Mouse (Mus musculus): ENCODE measurements around the gene BC053393. TPM values are rescaled to one million over a fixed set of nuclear protein-coding genes. Genes with fewer than 3 reads are reported as not detected.
"Not testable (repeated sequence)": the region's sequence is repeated elsewhere in the genome, so short reads cannot be mapped to it uniquely, and the experiment has no call there.

Gene BC053393
- not detected for total RNA-seq (2021)

DNA sequence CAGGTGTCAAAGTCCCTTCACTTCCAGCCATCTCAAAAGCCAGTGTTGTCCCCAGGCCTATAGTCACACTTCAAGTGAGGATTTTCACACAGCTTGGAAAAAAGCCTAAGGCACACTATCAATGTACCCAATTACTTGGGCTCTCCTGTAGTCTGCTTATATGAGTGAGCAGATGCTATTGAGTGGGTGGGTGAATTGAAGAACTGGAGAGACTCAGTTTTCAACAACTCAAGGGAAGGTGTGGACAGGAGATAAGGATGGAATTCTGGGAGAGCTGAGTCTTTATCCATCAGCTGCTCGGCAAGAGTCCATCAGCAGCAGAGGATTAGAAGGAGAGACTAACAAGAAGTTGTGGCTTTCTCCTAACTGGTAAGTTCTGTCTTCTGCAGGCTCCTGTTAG, at the start of gene BC053393:
BC053393 (plus strand) TSS at position 210 of the 400 bp plus-strand sequence.
- no peak for DNase-seq (ENCODE audit: extremely low spot score in 1 of 2, low spot score in 1 of 2)

DNA sequence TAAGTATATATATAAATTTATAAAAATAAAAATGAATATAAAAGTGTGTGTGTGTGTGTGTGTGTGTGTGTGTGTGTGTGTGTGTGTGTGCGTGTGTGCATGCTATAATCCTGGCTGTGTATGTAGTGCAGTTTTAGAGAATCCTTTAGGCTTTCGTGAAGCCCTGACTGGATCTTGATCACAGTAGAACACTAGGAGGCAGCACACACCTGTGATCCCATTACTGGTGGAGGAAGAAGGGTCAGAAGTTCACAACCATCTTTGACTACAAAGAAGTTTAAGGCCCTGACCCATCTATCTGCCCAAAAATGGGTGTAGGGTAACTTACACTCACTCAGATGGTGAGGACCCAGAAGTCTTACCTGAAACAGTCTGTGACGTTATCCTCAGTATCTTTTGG, 48.6 kb upstream of the BC053393 start:
- DNase-seq (ENCODE audit: extremely low spot score in 1 of 2, low spot score in 1 of 2): no peak

GRCm38 (mm10) chr11:46523912-46524311, 47.4 kb upstream of the BC053393 start, which contains the start of gene Gm12169:
Gm12169 (plus strand) TSS chr11:46524212.
- DNase-seq (ENCODE audit: extremely low spot score in 1 of 2, low spot score in 1 of 2): no peak

- DNase-seq (ENCODE audit: extremely low spot score in 1 of 2, low spot score in 1 of 2): no peak
Observed at GRCm38 (mm10) chr11:46530149-46530548, 41.2 kb upstream of the BC053393 start.

DNA sequence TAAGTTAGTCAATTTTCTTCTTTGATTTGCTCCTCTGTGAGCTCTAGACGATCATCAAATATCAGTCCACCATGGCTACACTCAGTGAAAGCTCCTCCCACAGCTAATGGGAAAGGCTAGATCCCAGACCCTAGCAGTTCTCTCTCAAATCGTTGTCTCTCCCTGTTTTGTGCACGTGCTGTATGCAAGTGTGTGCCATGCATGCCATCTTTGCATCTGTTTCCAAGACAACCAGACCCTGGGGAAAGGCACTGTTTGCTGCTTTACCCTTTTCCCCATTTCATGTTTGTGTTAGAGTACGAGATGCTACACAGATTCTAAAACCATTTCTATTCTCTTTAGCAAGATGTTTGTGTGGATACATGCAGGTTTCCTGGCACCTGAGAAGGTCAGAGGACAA, 34.4 kb upstream of the BC053393 start:
- no peak for DNase-seq (ENCODE audit: extremely low spot score in 1 of 2, low spot score in 1 of 2)

- DNase-seq (ENCODE audit: extremely low spot score in 1 of 2, low spot score in 1 of 2): no peak
Observed at GRCm38 (mm10) chr11:46543530-46543929, 27.8 kb upstream of the BC053393 start.

GRCm38 (mm10) chr11:46549721-46550120, 21.6 kb upstream of the BC053393 start:
- no peak for DNase-seq (ENCODE audit: extremely low spot score in 1 of 2, low spot score in 1 of 2)

- DNase-seq (ENCODE audit: extremely low spot score in 1 of 2, low spot score in 1 of 2): no peak
Observed at GRCm38 (mm10) chr11:46552741-46553140, 18.6 kb upstream of the BC053393 start.

DNA sequence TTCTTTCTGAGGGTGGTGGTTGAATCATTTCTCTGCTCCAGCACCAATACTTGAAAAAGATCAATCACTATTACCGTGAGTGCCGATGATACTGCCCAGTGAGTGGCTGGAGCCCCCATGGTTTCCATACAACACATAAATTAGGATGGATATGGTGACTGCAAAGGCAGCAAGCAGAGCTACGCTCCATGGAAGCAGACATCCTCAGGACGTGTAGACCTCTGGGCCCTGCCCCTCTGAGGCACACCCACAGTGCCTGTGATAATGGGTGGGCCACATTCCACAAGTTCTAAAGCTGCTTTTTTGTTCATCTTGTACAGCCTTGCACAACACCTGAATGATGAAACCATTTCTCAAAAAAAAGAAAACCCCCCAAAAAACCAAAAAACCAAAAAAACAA, 10.2 kb upstream of the BC053393 start:
- DNase-seq (ENCODE audit: extremely low spot score in 1 of 2, low spot score in 1 of 2): no peak

GRCm38 (mm10) chr11:46564671-46565070, 6.7 kb upstream of the BC053393 start:
- DNase-seq (ENCODE audit: extremely low spot score in 1 of 2, low spot score in 1 of 2): no peak

DNA sequence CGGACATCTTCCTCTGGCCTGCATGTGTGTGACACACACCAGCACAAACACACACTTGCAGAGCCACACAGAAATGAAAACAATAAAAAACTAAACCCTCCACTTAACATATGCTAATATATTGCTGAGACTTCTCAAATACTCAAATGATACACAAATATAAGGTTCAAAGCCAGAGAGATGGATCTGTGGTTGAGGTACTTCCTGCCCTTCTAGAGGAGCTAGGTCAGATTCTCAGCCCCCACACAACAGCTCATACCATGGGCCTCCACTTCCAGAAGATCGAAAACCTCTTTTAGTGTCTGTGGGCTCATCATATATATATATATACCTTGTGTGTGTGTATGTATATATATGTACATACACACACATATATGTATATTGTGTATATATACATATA, 5.4 kb upstream of the BC053393 start:
- DNase-seq (ENCODE audit: extremely low spot score in 1 of 2, low spot score in 1 of 2): no peak

- no peak for DNase-seq (ENCODE audit: extremely low spot score in 1 of 2, low spot score in 1 of 2)
Observed at GRCm38 (mm10) chr11:46569107-46569506, 2.2 kb upstream of the BC053393 start.

- DNase-seq (ENCODE audit: extremely low spot score in 1 of 2, low spot score in 1 of 2): no peak
Observed at GRCm38 (mm10) chr11:46578771-46579281, 7.5 kb downstream of the BC053393 start.

DNA sequence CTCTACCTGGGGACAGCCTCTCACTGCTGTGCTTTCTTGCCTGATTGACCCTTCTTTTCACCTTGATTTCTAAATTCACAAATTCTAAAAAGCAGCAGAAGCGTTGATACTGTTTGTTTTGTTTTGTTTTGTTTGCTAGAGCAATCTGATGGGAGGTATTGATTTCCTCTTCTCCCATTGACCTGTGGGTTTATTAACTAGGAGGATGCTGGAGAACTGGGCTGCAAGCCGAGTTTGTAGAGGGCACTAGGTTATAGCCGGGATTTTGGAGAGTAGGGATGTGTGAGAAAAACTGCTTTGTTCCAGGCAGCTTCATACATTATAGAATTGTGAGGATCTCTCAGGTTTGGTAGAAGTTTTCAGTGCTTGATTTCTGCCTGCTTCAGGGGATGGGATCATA, 9.1 kb downstream of the BC053393 start:
- no peak for DNase-seq (ENCODE audit: extremely low spot score in 1 of 2, low spot score in 1 of 2)

- no peak for DNase-seq (ENCODE audit: extremely low spot score in 1 of 2, low spot score in 1 of 2)
Observed at GRCm38 (mm10) chr11:46582741-46583140, 11.4 kb downstream of the BC053393 start.

DNA sequence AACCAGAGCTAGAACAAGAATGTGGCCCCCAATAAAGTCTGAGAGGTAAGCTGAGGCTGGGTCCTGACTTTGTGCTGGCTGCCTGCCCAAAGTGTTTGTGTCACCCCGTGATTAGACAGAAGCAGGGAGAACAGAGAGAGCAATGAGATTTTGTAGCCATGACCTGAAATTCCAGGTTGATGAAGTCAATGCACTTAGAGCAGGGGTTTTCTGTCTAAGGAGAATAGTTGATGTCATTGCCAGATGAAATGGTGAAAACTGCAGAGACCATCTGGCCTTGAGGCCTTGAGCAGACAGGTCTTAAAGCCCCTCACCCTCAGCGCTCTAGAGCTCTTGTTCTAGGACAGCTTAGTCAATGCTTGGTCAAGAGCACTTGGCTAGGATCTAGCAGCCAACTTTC, 21.1 kb downstream of the BC053393 start:
- DNase-seq (ENCODE audit: extremely low spot score in 1 of 2, low spot score in 1 of 2): no peak

DNA sequence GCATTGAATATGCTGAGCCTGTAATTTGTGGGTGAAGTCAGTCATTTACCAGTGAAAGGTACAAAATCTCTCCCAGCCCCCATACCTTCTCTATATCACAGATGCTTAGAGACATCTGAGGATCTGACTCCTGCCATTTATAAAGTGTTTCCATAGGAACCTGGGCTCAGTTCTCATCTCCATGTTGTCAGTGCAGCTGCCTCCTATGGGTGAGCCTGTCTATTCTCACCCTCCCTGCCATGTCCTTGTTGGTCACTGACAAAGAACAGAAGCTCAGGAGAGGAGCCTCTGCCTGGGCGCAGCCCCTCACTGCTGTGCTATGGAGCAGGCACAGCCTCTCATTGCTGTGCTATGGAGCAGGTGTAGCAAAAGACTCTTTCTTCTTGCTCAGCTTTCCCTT, 48.6 kb downstream of the BC053393 start:
- DNase-seq (ENCODE audit: extremely low spot score in 1 of 2, low spot score in 1 of 2): no peak

DNA sequence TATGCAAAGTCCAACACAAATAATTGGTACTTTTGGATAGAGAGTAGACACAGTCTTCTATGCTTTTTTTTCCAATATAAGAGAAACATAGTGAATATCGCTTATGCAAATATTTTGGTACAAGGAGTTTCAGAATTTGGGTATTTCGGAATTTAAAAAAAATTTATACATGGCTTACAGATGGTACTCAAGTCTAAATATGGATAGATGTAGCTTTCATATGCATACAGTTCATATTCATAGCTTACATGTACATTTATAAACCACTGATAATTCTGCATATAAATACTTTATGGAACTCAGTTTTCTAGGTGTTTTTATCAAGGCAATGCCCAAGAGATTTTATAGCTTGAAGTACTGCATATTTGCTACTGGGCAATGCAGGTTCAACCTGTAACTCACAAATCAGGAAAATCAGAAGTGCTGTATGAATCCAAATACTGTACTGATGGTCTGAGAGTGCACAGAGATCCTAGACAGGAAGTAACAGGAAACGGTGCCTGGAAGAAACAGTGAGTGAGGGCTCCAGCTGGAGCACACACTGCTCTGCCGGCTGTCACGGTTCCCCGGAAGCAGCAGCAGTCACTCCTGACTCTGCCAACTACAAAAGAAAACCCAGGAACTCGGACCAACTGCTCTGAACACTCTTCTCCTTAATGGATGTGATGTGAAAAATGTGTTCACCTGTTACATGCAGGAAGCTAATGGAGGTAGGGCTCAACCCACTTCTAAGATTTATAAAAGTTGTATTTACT, 49.3 kb downstream of the BC053393 start:
- DNase-seq (ENCODE audit: extremely low spot score in 1 of 2, low spot score in 1 of 2): no peak

DNA sequence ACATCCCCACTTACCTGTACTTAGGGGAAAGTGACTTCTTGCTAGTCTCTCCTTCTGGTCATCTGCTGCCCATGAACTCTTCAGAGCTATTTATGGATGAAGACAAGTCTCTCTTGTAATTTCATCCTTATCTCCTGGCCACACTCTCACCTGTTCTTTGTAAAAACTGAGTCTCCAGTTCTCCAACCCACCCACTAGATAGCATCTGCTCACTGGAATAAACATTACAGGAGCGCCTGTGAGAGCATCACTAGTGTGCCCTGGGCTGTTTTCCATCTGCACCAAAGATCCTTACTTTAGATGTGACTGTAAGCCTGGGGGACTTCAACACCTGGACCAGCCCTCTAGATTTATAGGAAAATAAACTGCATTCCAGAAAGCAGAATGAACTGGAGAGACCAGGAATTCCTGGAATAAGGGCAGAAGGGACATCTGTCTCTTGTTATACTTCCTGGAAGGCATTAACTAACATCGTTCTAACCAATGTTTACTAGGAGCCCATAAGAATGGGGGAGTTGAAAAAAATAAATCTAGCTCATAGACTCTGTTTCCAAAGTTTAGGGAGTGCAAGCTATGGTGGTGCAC, 58.0 kb downstream of the BC053393 start, which contains the start of gene Dppa1:
Dppa1 (minus strand) TSS at position 51 of the 585 bp plus-strand sequence.
- DNase-seq (ENCODE audit: extremely low spot score in 1 of 2, low spot score in 1 of 2): no peak

DNA sequence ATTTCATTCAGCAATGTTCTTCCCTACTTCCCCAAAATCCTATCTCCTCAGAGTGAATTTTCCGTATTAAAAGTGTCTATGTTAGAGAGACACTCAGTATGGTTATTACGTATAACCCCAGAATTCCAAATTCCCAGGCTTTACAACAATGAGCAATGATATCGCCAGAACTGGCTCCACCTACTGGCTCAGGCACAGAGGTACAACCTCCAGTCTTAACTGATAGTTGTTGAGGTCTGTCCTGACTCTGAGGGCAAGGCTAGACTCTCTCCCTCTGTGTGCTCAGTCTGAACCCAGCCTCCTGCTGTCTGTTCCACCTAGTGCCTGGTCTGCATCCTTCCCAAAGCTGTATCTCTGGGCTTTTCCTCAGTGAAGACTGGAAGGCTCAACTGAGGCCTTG, 60.3 kb downstream of the BC053393 start:
- DNase-seq (ENCODE audit: extremely low spot score in 1 of 2, low spot score in 1 of 2): peak in 1 of 2 experiments; percentile 45

DNA sequence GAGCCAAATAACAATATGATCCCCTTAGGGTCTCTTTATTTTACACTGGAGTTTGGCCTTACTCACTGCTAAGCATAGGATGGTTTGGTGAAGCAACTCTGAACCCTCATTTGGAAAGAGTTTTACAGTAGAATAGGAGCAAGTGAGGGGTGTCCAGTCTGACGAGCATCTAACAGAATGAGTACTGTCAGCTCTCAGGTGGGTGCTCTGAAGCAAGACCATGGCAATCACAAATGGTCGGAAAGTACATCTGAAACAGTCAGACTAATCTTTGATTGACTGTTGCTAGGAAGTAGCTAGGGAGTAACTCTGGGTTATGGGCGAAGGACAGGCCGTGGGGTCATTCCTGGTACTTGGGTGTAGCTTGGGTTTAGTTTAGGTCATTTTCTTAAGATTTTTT, 64.2 kb downstream of the BC053393 start:
- not testable (repeated sequence) for DNase-seq (ENCODE audit: extremely low spot score in 1 of 2, low spot score in 1 of 2)

DNA sequence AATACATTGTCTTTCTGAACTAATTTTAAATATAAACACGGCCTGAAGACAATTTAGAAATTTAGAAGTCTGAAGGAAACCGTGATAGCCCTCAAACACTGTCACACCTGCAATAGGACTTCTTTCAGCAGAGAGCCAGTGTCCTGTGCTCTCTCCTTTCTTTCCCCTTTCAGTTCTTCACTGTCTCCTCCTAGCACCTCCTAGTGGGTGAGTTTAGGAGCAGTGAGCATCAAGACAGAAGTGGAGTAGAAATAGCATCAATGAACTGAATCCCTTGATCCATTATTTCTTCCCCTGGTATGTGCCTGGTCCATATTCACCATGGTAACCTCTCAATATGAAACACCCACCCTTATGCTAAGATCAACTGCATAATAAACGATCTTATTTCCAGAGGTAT, 65.2 kb downstream of the BC053393 start:
- no peak for DNase-seq (ENCODE audit: extremely low spot score in 1 of 2, low spot score in 1 of 2)
